Mouse (Mus musculus): ENCODE results near the gene Tipin. TPM values are rescaled to one million over a fixed set of nuclear protein-coding genes. Genes with fewer than 3 reads are reported as not detected.

The Tipin gene
- total RNA-seq, 2 experiments from 2014 or later, result 19.6 to 22.3 TPM

DNA sequence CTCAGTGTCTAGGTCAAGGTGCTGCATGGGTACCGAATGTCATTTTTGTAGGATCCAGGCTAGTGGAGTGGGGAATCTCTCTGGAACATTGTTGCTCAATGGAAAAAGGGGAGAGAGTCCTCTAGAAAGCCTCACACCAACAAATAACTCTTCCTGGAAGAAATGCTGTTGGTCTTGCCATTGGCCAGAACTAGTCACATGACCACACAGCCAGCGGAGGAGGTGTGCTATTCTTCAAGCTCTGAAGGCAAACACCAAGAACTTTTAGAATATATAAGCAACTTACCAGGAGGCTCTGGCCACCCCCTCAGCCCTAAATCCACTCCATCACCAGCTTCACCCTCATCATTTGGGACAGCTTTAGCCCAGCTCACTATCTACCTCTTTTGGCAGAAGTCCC, 62.3 kb downstream of the Tipin start:
- no peak for DNase-seq (ENCODE audit: low spot score in 2 of 2)

DNA sequence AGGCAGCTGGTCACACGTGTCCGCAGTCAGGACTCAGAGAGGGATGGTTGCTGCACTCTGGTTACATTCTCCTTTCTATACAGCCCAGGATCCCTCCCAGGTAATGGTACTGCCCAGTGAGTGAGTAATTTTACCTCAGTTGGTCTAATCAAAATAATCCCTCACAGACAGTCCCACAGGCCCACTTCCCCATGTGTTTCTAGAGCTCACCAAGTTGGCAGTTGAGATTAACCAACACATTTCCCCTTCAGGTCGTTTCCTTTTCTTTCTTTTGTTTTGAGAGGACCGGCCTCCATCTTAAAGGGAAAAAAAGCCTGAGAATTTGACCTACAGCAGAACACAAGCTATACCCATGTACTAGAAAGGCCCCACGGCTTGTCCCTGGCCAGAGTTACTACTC, 64.5 kb downstream of the Tipin start:
- no peak for DNase-seq (ENCODE audit: low spot score in 2 of 2)

- DNase-seq (ENCODE audit: low spot score in 2 of 2), result no peak
These were observed 66.0 kb downstream of the Tipin start for GRCm38 (mm10) chr9:64347377-64347776.

GRCm38 (mm10) chr9:64349490-64349889, 68.1 kb downstream of the Tipin start:
- no peak for DNase-seq (ENCODE audit: low spot score in 2 of 2)

- DNase-seq (ENCODE audit: low spot score in 2 of 2), result no peak
These were observed 69.8 kb downstream of the Tipin start for GRCm38 (mm10) chr9:64351191-64351590.

Other genes with a start within 250 kb of the Tipin start
- not detected for gene Lctl, start 164.4 kb upstream of the Tipin start, total RNA-seq (2021)
- 1 to 10 TPM; 5.1 to 9.8 TPM for gene Zwilch, start 108.5 kb upstream of the Tipin start, total RNA-seq (2021)
- 100 to 1,000 TPM; 612 to 638 TPM for gene Rpl4, start 108.2 kb upstream of the Tipin start, total RNA-seq (2021)
- gene Snapc5, start 102.3 kb upstream of the Tipin start, total RNA-seq (2021), result 10 to 100 TPM; 17.1 to 18.5 TPM
- 1 to 10 TPM; 4.0 to 5.8 TPM for gene Uchl4, start 46.4 kb upstream of the Tipin start, total RNA-seq (2021)
- gene Map2k1, start 27.9 kb upstream of the Tipin start, total RNA-seq (2021), result 100 to 1,000 TPM; 126 to 129 TPM
- gene Dis3l, start 59.7 kb downstream of the Tipin start, total RNA-seq (2021), result 10 to 100 TPM; 23.9 to 24.2 TPM
- 10 to 100 TPM; 15.9 to 17.9 TPM for gene Megf11, start 104.0 kb downstream of the Tipin start, total RNA-seq (2021)